Mouse (Mus musculus) hindbrain, postnatal 0 days (tissue): ENCODE measurements at regions not wholly inside any gene's neighbourhood (a gene's known extent, or its start where the extent isn't known, plus 50 kb on each side); places are given as distances from the start of the nearest gene placed in this dataset.
A peak's percentile ranks its signal among the peaks of the same experiment; 100 is the strongest.

ENCODE experiments used
- ATAC-seq: fragments of 200-750 bp; cut with Nextera tagmentation; 2 replicates; pipeline ENCODE4 v1.8.0; 2017; ENCODE audit warnings: mild to moderate bottlenecking, moderate TSS enrichment, moderate library complexity
- DNase-seq: peaks from one replicate; pipeline ENCODE4 v3.0.0-alpha.2; 2015; ENCODE audit warnings: low spot score
- H3K27ac ChIP-seq: fragments of 300-500 bp; sonication (generic); 2 replicates; pipeline ENCODE4 v1.5.1; 2014; ENCODE audit warnings: mild to moderate bottlenecking
- H3K27me3 ChIP-seq: fragments of 300-500 bp; sonication (generic); 2 replicates; pipeline ENCODE4 v1.6.1; 2014; ENCODE audit warnings: low read length, mixed read lengths; ENCODE audit not compliant: insufficient read depth
- H3K36me3 ChIP-seq: fragments of 300-500 bp; sonication (generic); 2 replicates; pipeline ENCODE4 v1.6.1; 2014; ENCODE audit warnings: low read length, mixed read lengths; ENCODE audit not compliant: insufficient read depth
- H3K4me1 ChIP-seq: fragments of 300-500 bp; sonication (generic); 2 replicates; pipeline ENCODE4 v1.6.1; 2014; ENCODE audit warnings: antibody characterized with exemption, low read length, mixed read lengths; ENCODE audit not compliant: insufficient read depth
- H3K4me2 ChIP-seq: fragments of 300-500 bp; sonication (generic); 2 replicates; pipeline ENCODE4 v1.6.1; 2014; ENCODE audit warnings: low read depth, mild to moderate bottlenecking, low read length, moderate library complexity, mixed read lengths
- H3K4me3 ChIP-seq: fragments of 300-500 bp; sonication (generic); 2 replicates; pipeline ENCODE4 v1.5.1; 2014; ENCODE audit warnings: low read length
- H3K9ac ChIP-seq: fragments of 300-500 bp; sonication (generic); replicated peaks from 2 replicates; pipeline ENCODE4 v1.6.1; 2014; ENCODE audit warnings: mild to moderate bottlenecking, low read length, moderate library complexity, mixed read lengths
- H3K9me3 ChIP-seq: fragments of 300-500 bp; sonication (generic); 2 replicates; pipeline ENCODE4 v1.6.1; 2016; ENCODE audit warnings: low read length, mixed read lengths
- CTCF ChIP-seq: IDR thresholded peaks from 2 replicates; pipeline ENCODE4 v1.5.1; 2016; ENCODE audit warnings: antibody characterized with exemption, control low read depth, low read depth
- WGBS: fragments of 180-500 bp; shearing (Covaris S2); extraction: QIAGEN DNeasy Blood & Tissue Kit; methylation state at CpG from one replicate; pipeline ENCODE4 v1.1.7; 2014; 5-methylcytosine and 5-hydroxymethylcytosine counted together

DNA sequence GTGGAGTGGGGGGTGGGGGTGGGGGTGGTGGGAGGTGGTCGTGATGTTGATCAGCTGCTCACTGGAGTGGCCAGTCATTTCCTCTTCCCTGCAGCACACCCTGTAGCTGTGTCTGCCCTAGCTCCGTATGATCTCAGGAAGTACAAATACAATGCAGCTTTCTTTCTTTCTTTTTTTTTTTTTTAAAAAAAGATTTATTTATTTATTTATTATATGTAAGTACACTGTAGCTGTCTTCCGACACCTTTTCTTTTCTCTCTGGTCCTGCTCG, 87.2 kb upstream of the Tex13c2 start:
- H3K27ac ChIP-seq, result no peak overlapping the region
- no peak overlapping the region for H3K9ac ChIP-seq
- DNase-seq, result no peak
- no peak for TF ChIP-seq CTCF
- no peaks in the 10 kb centered on the region for H3K9me3 ChIP-seq
- H3K36me3 ChIP-seq, result no peaks in the 10 kb centered on the region
- ATAC-seq, result no peak
- H3K27me3 ChIP-seq, result no peaks in the 10 kb centered on the region
- WGBS, result 59% methylated on average over 4 of the region's 4 CpGs
- no peak overlapping the region for H3K4me3 ChIP-seq
- no peak overlapping the region for H3K4me2 ChIP-seq
- no peaks in the 10 kb centered on the region for H3K4me1 ChIP-seq

DNA sequence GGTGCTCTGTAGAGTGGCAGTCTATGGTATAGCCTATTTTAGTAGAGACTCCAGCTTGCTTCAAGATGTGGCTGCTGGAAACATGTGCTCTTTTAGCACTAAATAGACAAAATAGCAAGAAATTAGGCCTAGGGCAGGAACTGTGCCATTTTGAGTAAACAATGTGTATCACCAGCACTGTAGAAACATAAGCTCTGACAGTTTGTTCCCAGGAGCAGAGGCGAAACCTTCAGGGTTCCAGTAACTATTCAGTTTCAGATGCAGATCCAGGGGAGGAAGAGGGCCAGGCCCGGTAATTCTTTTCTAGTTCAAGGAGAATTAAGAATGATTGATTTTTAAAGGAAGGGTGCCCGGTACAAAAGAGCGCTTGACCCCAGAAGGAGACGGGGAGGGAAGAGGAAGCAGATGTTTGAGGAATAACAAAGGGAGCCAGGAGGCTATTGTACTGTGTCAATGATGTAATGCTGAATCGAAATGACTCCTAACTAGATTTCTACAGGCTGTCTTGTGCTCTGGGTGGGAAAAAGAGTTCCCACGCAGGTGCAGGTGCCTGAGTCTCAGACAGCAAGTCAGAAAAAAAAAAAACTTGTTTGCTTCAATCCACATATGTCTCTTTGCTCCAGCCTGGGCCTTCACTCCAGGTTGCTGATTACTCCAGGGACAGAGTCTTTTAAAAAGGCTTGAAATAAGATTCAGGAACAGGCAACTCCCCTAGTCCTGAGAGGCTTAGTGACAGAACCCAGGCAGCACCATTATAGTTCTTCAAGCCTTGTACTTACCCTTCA, 57.4 kb upstream of the Tex13c2 start:
- TF ChIP-seq CTCF, result no peak
- Histone ChIP-seq H3K36me3 (no peaks in the 10 kb centered on the region), H3K4me3 (no peak overlapping the region), H3K27ac (no peak overlapping the region), H3K4me1 (no peaks in the 10 kb centered on the region), H3K9ac (no peak overlapping the region), H3K4me2 (no peak overlapping the region), H3K9me3 (no peaks in the 10 kb centered on the region), H3K27me3 (no peaks in the 10 kb centered on the region)
- peak; percentile 1 for DNase-seq
- WGBS, result 34% methylated on average over 7 of the region's 7 CpGs
- ATAC-seq, result no peak
